Mouse (Mus musculus): ENCODE results near the gene Rad51c.
"Not testable (repeated sequence)": the region's sequence is repeated elsewhere in the genome, so short reads cannot be mapped to it uniquely, and the experiment has no call there.

Rad51c gene

GRCm38 (mm10) chr11:87432447-87432846, 27.7 kb upstream of the Rad51c start:
- no peak for DNase-seq (ENCODE audit: low spot score)

GRCm38 (mm10) chr11:87431813-87432212, 27.1 kb upstream of the Rad51c start:
- not testable (repeated sequence) for DNase-seq (ENCODE audit: low spot score)

GRCm38 (mm10) chr11:87430374-87430773, 25.6 kb upstream of the Rad51c start:
- no peak for DNase-seq (ENCODE audit: low spot score)

GRCm38 (mm10) chr11:87429363-87429762, 24.6 kb upstream of the Rad51c start:
- no peak for DNase-seq (ENCODE audit: low spot score)

- no peak for DNase-seq (ENCODE audit: low spot score)
Observed at GRCm38 (mm10) chr11:87428051-87428673, 23.4 kb upstream of the Rad51c start.

- DNase-seq (ENCODE audit: low spot score), result no peak
Observed at GRCm38 (mm10) chr11:87427273-87428050, 22.7 kb upstream of the Rad51c start.

GRCm38 (mm10) chr11:87426450-87427250, 21.9 kb upstream of the Rad51c start:
- peak; percentile 93 for DNase-seq (ENCODE audit: low spot score)

GRCm38 (mm10) chr11:87426121-87426449, 21.3 kb upstream of the Rad51c start:
- no peak for DNase-seq (ENCODE audit: low spot score)

GRCm38 (mm10) chr11:87423551-87424325, 19.0 kb upstream of the Rad51c start:
- DNase-seq (ENCODE audit: low spot score), result peak; percentile 56

GRCm38 (mm10) chr11:87422511-87423340, 18.0 kb upstream of the Rad51c start:
- peak; percentile 95 for DNase-seq (ENCODE audit: low spot score)

- DNase-seq (ENCODE audit: low spot score), result peak; percentile 58
Observed at GRCm38 (mm10) chr11:87421760-87422201, 17.0 kb upstream of the Rad51c start.

GRCm38 (mm10) chr11:87420861-87421260, 16.1 kb upstream of the Rad51c start:
- DNase-seq (ENCODE audit: low spot score), result no peak

- DNase-seq (ENCODE audit: low spot score), result no peak
Observed at GRCm38 (mm10) chr11:87416120-87416519, 11.4 kb upstream of the Rad51c start.

GRCm38 (mm10) chr11:87413412-87413811, 8.7 kb upstream of the Rad51c start:
- peak; percentile 66 for DNase-seq (ENCODE audit: low spot score)

- peak; percentile 98 for DNase-seq (ENCODE audit: low spot score)
Observed at GRCm38 (mm10) chr11:87404111-87404853, 472 bp downstream of the Rad51c start.

GRCm38 (mm10) chr11:87398402-87398801, 6.4 kb downstream of the Rad51c start:
- no peak for DNase-seq (ENCODE audit: low spot score)

- peak; percentile 50 for DNase-seq (ENCODE audit: low spot score)
Observed at GRCm38 (mm10) chr11:87393855-87394254, 10.9 kb downstream of the Rad51c start.

GRCm38 (mm10) chr11:87385676-87386075, 19.1 kb downstream of the Rad51c start:
- no peak for DNase-seq (ENCODE audit: low spot score)

GRCm38 (mm10) chr11:87384551-87384950, 20.2 kb downstream of the Rad51c start:
- no peak for DNase-seq (ENCODE audit: low spot score)

GRCm38 (mm10) chr11:87367865-87368580, 36.7 kb downstream of the Rad51c start:
- DNase-seq (ENCODE audit: low spot score), result peak; percentile 14
